Mouse (Mus musculus) erythroid progenitor cell, adult 5-6 weeks (primary cell): Measurements from ENCODE around the gene 1190005I06Rik. TPM values are rescaled to one million over a fixed set of nuclear protein-coding genes. Genes with fewer than 3 reads are reported as not detected.

Experiments used
- ATAC-seq: replicated peaks from 2 replicates; pipeline ENCODE4 v1.8.0; 2016; ENCODE audit warnings: moderate number of reproducible peaks, mild to moderate bottlenecking, moderate TSS enrichment, inconsistent platforms; ENCODE audit not compliant: poor library complexity, low FRiP score, severe bottlenecking
- total RNA-seq, 2 experiments: library from RNA; stranded (forward) in 1 of 2; stranded (reverse) in 1 of 2; fragments of 150-400 nt in 1 of 2; fragments of 186-747, 209-891 nt in 1 of 2; gene quantifications; 2 replicates each; pipeline versions ENCODE4 v1.2.3 to v1.2.4; 2015 to 2017; ENCODE audit warnings: low replicate concordance in 2 of 2

1190005I06Rik gene
- total RNA-seq, 2 experiments from 2014 or later, result not detected

- ATAC-seq, result no peak
Measured at GRCm38 (mm10) chr8:120561539-120562435, 85.6 kb downstream of the 1190005I06Rik start.

GRCm38 (mm10) chr8:120560535-120560934 lies 86.9 kb downstream of the 1190005I06Rik start:
- ATAC-seq, result no peak

- no peak for ATAC-seq
Measured at GRCm38 (mm10) chr8:120559654-120560053, 87.8 kb downstream of the 1190005I06Rik start.

Other genes with a start within 250 kb of the 1190005I06Rik start
- 5.8 and 31.4 TPM in 2 replicates for gene Gins2, start 58.3 kb downstream of the 1190005I06Rik start, total RNA-seq (2015; ENCODE audit: low replicate concordance)
- 11.9 and 21.3 TPM in 2 replicates for gene Gins2, start 58.3 kb downstream of the 1190005I06Rik start, total RNA-seq (2017; ENCODE audit: low replicate concordance)
- gene Gm27021, start 20.4 kb upstream of the 1190005I06Rik start, total RNA-seq (2015; ENCODE audit: low replicate concordance), result not detected in 2 replicates
- gene Gm27021, start 20.4 kb upstream of the 1190005I06Rik start, total RNA-seq (2017; ENCODE audit: low replicate concordance), result not detected in 2 replicates
- gene Cox4i1, start 20.6 kb upstream of the 1190005I06Rik start, total RNA-seq (2015; ENCODE audit: low replicate concordance), result 389 and 392 TPM in 2 replicates
- gene Cox4i1, start 20.6 kb upstream of the 1190005I06Rik start, total RNA-seq (2017; ENCODE audit: low replicate concordance), result 156 and 224 TPM in 2 replicates
- 34.4 and 49.0 TPM in 2 replicates for gene Emc8, start 20.9 kb upstream of the 1190005I06Rik start, total RNA-seq (2015; ENCODE audit: low replicate concordance)
- gene Emc8, start 20.9 kb upstream of the 1190005I06Rik start, total RNA-seq (2017; ENCODE audit: low replicate concordance), result 11.4 and 48.0 TPM in 2 replicates
- 11.9 and 18.9 TPM in 2 replicates for gene Irf8, start 88.7 kb upstream of the 1190005I06Rik start, total RNA-seq (2015; ENCODE audit: low replicate concordance)
- gene Irf8, start 88.7 kb upstream of the 1190005I06Rik start, total RNA-seq (2017; ENCODE audit: low replicate concordance), result 11.4 and 20.3 TPM in 2 replicates